Mouse (Mus musculus) ovary, postnatal 14 days (tissue): Measurements from ENCODE around the gene Mylk.

Experiments
- DNase-seq: peaks from one replicate; pipeline ENCODE4 v3.0.0; 2022; ENCODE audit warnings: low spot score

Mylk gene

GRCm38 (mm10) chr16:34985031-34985346, 240.0 kb downstream of the Mylk start:
- no peak for DNase-seq

DNA sequence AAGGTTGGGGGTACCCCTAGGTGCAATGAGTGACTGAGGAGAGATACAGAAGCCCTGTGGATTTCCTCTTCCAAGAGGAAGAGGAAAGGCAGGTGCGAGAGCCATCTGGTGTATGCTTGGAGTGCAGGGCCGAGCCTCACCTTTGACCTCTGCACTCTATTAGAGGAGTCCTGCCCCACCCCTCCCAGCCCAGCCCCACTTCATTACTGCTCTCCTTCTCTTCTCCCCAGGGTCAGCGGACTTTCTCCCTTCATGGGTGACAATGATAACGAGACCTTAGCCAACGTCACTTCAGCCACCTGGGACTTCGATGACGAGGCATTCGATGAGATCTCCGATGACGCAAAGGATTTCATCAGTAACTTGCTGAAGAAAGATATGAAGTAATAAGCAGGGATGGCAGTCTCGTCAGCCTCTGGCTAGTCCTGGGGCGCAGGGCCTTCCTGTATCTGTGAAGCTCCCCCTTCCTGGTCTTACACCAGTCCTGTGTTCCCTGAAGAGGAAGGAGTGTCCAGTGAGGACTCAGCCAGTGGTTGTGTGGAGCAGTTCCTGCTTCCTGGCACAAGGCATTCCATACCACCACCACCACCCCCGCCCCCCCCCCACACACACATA, 241.3 kb downstream of the Mylk start:
- DNase-seq = no peak

DNA sequence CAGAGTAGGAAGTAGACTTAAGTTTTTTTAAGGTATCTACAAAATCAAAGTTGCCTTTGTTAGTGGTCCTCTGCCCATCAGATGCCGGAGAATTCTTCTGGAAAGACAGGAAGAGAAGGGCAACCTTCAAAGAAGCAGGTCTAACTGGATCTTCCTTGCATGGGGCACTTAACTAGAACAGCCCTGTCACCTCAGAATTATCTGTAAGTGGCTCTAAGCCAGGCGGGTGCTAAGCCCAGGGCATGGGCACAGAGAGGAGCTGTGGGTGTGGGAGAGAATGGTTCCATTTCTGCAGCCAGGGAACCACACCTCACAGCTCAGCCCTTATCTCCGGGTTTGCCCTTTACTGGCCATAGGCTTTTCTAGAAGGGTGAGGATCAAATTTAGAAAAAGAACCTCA, 246.4 kb downstream of the Mylk start:
- DNase-seq = no peak

DNA sequence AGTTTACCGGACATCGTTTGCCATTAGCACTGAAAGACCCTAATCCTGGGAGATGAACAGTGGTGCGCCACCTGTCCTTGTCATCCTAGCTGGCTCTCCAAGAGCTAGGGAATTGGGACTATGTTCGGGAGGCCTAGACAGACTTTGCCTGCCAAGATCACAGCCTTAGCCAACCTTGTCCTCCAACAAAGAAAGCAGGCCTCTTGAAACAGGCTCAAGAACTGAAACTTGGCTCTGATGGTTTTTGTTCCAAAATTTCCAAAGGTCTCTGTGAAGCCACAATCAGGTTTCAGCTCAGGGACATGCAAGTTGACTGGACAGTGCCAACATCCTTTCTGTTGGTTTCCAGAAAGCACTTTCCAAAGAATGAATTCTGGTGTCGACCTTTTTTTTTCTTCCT, 247.8 kb downstream of the Mylk start:
- DNase-seq = no peak

GRCm38 (mm10) chr16:34993694-34994330, 248.8 kb downstream of the Mylk start:
- no peak for DNase-seq

- DNase-seq = no peak
Measured at GRCm38 (mm10) chr16:34994641-34995141, 249.7 kb downstream of the Mylk start.

- DNase-seq = peak; percentile 59
Measured at GRCm38 (mm10) chr16:34996133-34996532, 251.1 kb downstream of the Mylk start.

DNA sequence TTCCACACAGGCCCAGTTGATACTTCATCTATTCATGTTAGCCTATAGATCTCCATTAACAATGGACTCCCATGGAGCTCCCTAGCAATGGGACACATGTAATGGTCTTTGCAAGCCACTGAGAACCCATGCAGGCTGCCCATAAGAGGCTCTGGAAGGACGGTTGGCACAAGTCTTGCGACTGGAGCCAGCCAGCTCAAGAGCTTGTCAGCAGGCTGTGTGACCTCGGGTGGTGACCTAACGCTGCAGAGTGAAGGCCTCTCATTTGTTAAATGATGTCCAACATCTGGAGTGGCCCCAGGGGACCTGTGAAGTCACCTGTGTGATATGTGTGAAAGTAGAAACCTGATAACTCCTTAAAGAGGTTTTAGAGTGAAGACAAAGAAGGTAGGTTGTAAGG, 252.0 kb downstream of the Mylk start:
- DNase-seq = no peak

GRCm38 (mm10) chr16:34997576-34997975, 252.6 kb downstream of the Mylk start:
- no peak for DNase-seq

- no peak for DNase-seq
Measured at GRCm38 (mm10) chr16:34999016-34999415, 254.0 kb downstream of the Mylk start.

DNA sequence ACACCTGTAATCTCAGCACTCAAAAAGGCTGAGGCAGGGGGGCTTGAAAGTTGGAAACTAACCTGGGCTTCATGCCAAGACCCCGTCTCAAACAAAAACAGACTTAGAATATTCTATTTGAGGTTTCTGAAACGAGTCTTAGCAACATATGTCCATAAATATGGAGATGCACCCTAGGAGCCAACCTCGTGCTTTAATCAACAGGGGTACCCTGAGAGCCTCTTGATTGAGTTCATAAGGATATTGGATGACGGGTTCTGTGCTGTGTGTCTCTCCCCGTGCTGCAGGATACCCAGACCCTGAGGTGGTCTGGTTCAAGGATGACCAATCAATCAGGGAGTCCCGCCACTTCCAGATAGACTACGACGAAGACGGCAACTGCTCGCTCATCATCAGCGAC, 255.0 kb downstream of the Mylk start:
- DNase-seq = no peak

GRCm38 (mm10) chr16:35000923-35001560, 256.0 kb downstream of the Mylk start:
- DNase-seq = no peak

- no peak for DNase-seq
Measured at GRCm38 (mm10) chr16:35004356-35004755, 259.3 kb downstream of the Mylk start.

- DNase-seq = no peak
Measured at GRCm38 (mm10) chr16:35004756-35005155, 259.7 kb downstream of the Mylk start.

GRCm38 (mm10) chr16:35006251-35006650, 261.2 kb downstream of the Mylk start:
- no peak for DNase-seq

GRCm38 (mm10) chr16:35007361-35007760, 262.4 kb downstream of the Mylk start:
- DNase-seq = no peak

GRCm38 (mm10) chr16:35008447-35008846, 263.4 kb downstream of the Mylk start:
- no peak for DNase-seq

GRCm38 (mm10) chr16:35013501-35013900, 268.5 kb downstream of the Mylk start:
- DNase-seq = no peak

DNA sequence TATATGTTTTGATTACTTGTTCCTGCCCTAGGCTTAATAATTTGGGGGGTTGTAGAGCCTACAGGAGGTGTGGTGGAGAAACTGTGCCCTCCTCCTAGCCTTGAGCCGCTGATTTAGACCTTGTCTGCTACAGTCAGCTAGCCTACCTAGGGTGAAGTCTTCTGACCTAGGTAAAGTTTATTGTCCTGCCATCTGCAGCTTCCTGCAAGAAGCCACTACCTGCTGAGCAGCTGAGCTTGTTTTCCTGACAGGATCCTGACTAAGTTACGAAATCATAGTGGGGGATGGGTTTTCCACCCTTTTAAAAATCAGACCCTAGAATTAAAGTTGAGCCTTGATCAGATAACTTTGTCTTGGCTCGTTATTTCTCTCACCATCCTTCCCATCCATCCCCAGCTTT, 271.5 kb downstream of the Mylk start:
- no peak for DNase-seq

GRCm38 (mm10) chr16:35018470-35018974, 273.5 kb downstream of the Mylk start:
- DNase-seq = no peak

DNA sequence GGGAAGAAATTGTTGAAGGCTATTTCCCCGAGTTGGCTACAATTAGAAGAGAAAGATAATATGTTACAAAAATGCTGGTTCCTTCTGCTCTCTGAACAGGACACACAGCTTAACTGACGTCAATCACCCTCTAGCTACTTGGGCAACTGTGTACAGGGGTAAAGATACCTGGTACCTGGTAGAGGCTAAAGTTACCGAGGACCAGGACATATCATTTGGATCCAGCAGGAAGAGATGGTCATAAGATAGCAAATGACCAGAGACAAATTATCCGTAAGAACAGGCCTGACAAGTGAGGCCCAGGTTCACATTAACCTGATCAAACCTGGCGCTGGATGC, 276.9 kb downstream of the Mylk start:
- DNase-seq = no peak

DNA sequence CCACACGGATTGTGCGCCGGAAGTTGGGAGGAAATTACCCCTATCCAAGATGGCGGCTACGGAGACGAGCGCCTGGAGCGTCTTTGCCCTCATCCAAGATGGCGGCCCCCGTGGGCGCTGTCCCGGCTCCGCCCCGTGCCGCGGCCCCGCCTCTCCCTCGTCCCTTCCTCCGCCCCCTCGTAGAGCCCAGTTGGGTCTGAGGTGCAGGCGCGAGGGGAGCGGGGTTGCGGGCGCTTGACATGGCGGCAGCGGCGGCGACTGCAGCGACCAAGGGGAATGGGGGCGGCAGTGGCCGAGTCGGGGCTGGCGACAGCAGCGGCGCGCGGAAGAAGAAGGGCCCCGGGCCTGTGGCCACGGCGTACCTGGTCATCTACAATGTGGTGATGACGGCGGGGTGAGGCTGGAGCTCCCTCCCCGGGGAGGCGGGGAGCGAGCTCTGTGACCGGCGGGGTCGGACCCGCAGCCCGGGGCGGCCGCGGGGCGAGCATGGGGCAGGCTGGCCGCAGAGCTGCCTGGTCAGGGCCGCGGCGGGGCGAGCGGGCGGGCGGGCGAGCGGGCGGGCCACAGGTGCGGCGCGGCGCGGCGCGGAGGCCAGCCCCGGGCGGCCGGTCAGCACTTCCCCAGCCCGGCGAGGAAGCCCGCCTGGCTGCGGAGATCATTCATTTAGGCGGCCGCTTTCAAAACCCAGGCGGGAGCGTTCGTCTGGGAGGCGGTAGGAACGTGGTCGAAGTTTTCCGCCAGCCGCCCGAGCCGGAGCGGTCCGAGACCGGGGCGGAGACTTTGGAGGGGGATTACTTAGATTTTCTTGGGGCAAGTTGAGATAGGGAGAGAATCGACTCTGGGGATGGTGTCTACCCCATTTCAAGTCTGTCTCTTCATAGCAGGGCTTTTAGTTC, 277.5 kb downstream of the Mylk start, which contains the start of gene Hacd2:
TSS of gene Hacd2 (plus strand) at position 187 of the 896 bp plus-strand sequence.
- DNase-seq = peak; percentile 94
